Mouse (Mus musculus) cerebellum, postnatal 10 days (tissue): Measurements from ENCODE around the gene Rsrp1.

ENCODE experiments used
- DNase-seq, 2 experiments: peaks; one replicate each; pipeline ENCODE4 v3.0.0; 2021; ENCODE audit warnings: mixed read lengths in 2 of 2

The Rsrp1 gene

GRCm38 (mm10) chr4:134967887-134968604 lies 44.7 kb downstream of the Rsrp1 start:
- no peak for DNase-seq

GRCm38 (mm10) chr4:134968605-134968976 lies 45.2 kb downstream of the Rsrp1 start:
- DNase-seq: no peak

- DNase-seq: peak; percentile 51 to 62
Observed at GRCm38 (mm10) chr4:134975261-134975928, 52.0 kb downstream of the Rsrp1 start.

GRCm38 (mm10) chr4:134975929-134976308 lies 52.5 kb downstream of the Rsrp1 start:
- no peak for DNase-seq
